ENCODE assay signal across 33 mouse cellular contexts in the genomic region with DNA sequence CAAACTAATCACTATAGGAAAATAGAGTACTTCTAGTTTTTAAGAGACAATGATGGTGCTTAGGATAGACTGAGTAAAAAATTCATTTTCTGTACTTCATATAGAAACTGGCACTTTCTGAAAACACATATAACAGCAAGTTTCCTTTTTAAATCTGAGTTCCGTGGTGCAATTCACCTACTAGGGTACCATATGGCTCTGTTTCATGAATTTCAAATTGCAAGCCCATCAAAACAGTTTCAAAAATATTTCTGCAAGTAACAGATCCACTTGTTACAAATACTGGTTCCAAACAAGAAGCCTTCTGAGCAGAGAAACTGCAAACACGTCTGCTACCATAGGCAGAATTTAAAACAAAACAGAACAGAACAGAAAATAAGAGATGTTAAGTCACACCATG. TPM values are rescaled to one million over a fixed set of nuclear protein-coding genes. Genes with fewer than 3 reads are reported as not detected.
"Had no signal": no experiment of that assay in that cellular context is flagged by ENCODE, and none has a peak within 500 bp of the region (broad histone marks: within the 10 kb centered on the region; RNA-seq: fewer than 3 reads in every experiment).

No protein-coding gene starts in this region.

- ATAC-seq: hindbrain, embryonic 16.5 days; hindbrain, postnatal 0 days; inflammation-experienced regulatory T-cells, adult 6 months; intestine, embryonic 15.5 days; intestine, embryonic 16.5 days; intestine, postnatal 0 days had no signal

- DNase-seq: heart, postnatal 10 days; heart, postnatal 14 days; heart, postnatal 36 days; heart, postnatal 4 days; kidney, adult 11 months; kidney, adult 18-20 months; kidney, adult 2 months; kidney, adult 8-10 months; kidney, adult 9 months; kidney, postnatal 10 days; kidney, postnatal 14 days; kidney, postnatal 25 days; kidney, postnatal 36 days; kidney, postnatal 4 days; layer of hippocampus, adult 9-11 months; layer of hippocampus, postnatal 36 days had no signal

RNA-seq across cellular contexts. Expression of a gene that starts 12.4 kb away (rescaled TPM):
- total RNA-seq: heart, postnatal 10 days; heart, postnatal 14 days; heart, postnatal 25 days; heart, postnatal 36 days; heart, postnatal 4 days; hematopoietic stem cell, adult 5-6 weeks; hindbrain, postnatal 0 days; layer of hippocampus, adult 18-20 months; layer of hippocampus, adult 2 months; layer of hippocampus, adult 8-10 months; layer of hippocampus, postnatal 10 days; layer of hippocampus, postnatal 14 days; layer of hippocampus, postnatal 25 days; layer of hippocampus, postnatal 36 days; left cerebral cortex, adult 18-20 months; left cerebral cortex, adult 2 months; left cerebral cortex, adult 8-10 months had no signal
